Mouse (Mus musculus) A20 (cell line): ENCODE data around the gene Serpinf2.
A peak's percentile ranks its signal among the peaks of the same experiment; 100 is the strongest.

Experiments
- DNase-seq: peaks from one replicate; pipeline ENCODE4 v3.0.0-alpha.2; 2011; ENCODE audit warnings: low read depth, low spot score

Serpinf2 gene

GRCm38 (mm10) chr11:75439363-75439762 lies at the start of gene Serpinf2:
Gene Serpinf2, minus strand, starts transcription at chr11:75439591.
- no peak for DNase-seq

- peak; percentile 28 for DNase-seq
These were observed 48.1 kb upstream of the Serpinf2 start for GRCm38 (mm10) chr11:75487496-75487895.

- peak; percentile 98 for DNase-seq
These were observed 47.4 kb upstream of the Serpinf2 start, which contains the start of gene Prpf8 for GRCm38 (mm10) chr11:75486601-75487285. Gene Prpf8, plus strand, starts transcription at chr11:75486816.

GRCm38 (mm10) chr11:75486192-75486591 lies 46.8 kb upstream of the Serpinf2 start:
- no peak for DNase-seq

- DNase-seq: no peak
These were observed 34.0 kb upstream of the Serpinf2 start for GRCm38 (mm10) chr11:75473376-75473775.

GRCm38 (mm10) chr11:75472469-75473081 lies 33.2 kb upstream of the Serpinf2 start:
- no peak for DNase-seq

- no peak for DNase-seq
These were observed 31.3 kb upstream of the Serpinf2 start for GRCm38 (mm10) chr11:75470675-75471074.

GRCm38 (mm10) chr11:75469261-75469660 lies 29.9 kb upstream of the Serpinf2 start:
- DNase-seq: no peak

GRCm38 (mm10) chr11:75468410-75468809 lies 29.0 kb upstream of the Serpinf2 start:
- no peak for DNase-seq

- no peak for DNase-seq
These were observed 28.3 kb upstream of the Serpinf2 start for GRCm38 (mm10) chr11:75467512-75468215.

GRCm38 (mm10) chr11:75466731-75467505 lies 27.5 kb upstream of the Serpinf2 start:
- DNase-seq: no peak

GRCm38 (mm10) chr11:75465051-75465450 lies 25.7 kb upstream of the Serpinf2 start:
- DNase-seq: no peak

GRCm38 (mm10) chr11:75464417-75464816 lies 25.0 kb upstream of the Serpinf2 start:
- DNase-seq: peak; percentile 17

GRCm38 (mm10) chr11:75463624-75464023 lies 24.2 kb upstream of the Serpinf2 start:
- no peak for DNase-seq

GRCm38 (mm10) chr11:75462865-75463336 lies 23.5 kb upstream of the Serpinf2 start:
- DNase-seq: peak; percentile 9

- peak; percentile 33 for DNase-seq
These were observed 22.9 kb upstream of the Serpinf2 start for GRCm38 (mm10) chr11:75462253-75462783.

GRCm38 (mm10) chr11:75461743-75462252 lies 22.4 kb upstream of the Serpinf2 start:
- no peak for DNase-seq

GRCm38 (mm10) chr11:75460844-75461742 lies 21.7 kb upstream of the Serpinf2 start, which contains the start of gene Tlcd2:
Gene Tlcd2, plus strand, starts transcription at chr11:75461715.
- DNase-seq: peak; percentile 100

GRCm38 (mm10) chr11:75460103-75460843 lies 20.9 kb upstream of the Serpinf2 start:
- peak; percentile 98 for DNase-seq
